Mouse (Mus musculus) E14TG2a.4 (cell line): ENCODE data around the gene Zfp595.
"Not testable (repeated sequence)": the region's sequence is repeated elsewhere in the genome, so short reads cannot be mapped to it uniquely, and the experiment has no call there.

Experiments used
- H3K27me3 ChIP-seq: 2 replicates; pipeline ENCODE4 v1.6.1; 2014; ENCODE audit warnings: low read length, control low read depth; ENCODE audit not compliant: insufficient read depth
- H3K36me3 ChIP-seq: 2 replicates; pipeline ENCODE4 v1.6.1; 2014; ENCODE audit warnings: low read length, control low read depth; ENCODE audit not compliant: insufficient read depth
- H3K4me1 ChIP-seq: replicated peaks from 2 replicates; pipeline ENCODE4 v1.6.1; 2014; ENCODE audit warnings: low read depth, low read length, control low read depth
- H3K4me3 ChIP-seq: replicated peaks from 2 replicates; pipeline ENCODE4 v1.5.1; 2014; ENCODE audit warnings: mild to moderate bottlenecking, low read length
- H3K9me3 ChIP-seq: 2 replicates; pipeline ENCODE4 v1.6.1; 2014; ENCODE audit warnings: low read length, control low read depth
- CTCF ChIP-seq: conservative IDR thresholded peaks from 2 replicates; pipeline ENCODE4 v1.5.1; 2014; ENCODE audit warnings: low read length
- NANOG ChIP-seq: IDR thresholded peaks from 2 replicates; pipeline ENCODE4 v1.6.1; 2014; ENCODE audit warnings: borderline replicate concordance, low read length, mixed read lengths
- POU5F1 ChIP-seq: IDR thresholded peaks from 2 replicates; pipeline ENCODE4 v1.6.1; 2014; ENCODE audit warnings: low read length, borderline replicate concordance

The Zfp595 gene

DNA sequence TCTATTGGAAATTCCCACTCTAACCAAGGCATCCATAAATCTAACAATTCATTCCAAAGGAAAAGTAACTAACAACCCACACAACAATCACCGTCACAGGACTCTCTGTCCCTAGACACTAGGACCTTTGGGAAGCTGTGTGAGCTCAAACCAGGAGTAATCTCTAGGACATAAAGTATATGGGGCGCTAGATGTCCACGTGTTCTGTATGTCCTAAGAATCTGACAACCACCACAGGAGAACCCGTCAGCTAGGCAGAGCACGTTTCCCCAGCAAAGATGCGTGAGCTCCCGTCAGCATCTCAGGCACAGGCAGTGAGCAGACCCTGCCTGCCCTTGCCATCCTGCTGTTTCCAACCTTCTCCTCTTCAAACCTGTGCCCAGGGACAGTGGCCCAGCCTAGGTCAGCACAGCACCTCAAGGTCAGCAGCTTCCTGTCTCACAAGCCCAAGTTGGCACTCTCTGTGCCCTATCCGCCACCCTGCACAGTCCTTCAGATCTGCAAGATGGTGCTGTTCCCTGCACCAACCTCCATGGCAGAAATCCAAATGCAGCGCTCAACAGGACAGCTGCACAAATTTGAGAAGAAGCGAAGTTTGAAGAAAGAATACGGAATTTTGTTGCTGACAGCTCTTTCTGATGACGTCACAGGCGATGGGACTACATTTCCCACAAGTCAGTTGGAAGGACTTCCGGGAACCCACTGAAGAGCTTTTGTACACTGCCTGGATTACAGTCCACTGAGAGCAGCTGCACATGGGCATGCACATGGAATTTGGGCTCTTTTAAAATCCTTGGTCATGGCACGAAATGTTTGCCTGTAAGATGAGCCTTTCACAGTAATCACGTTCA is 26.3 kb downstream of the Zfp595 start, which contains the start of gene Zfp457:
TSS of gene Zfp457 (minus strand) at position 664 of the 851 bp plus-strand sequence.
- H3K9me3 ChIP-seq = no peaks in the 10 kb centered on the region
- no peaks in the 10 kb centered on the region for H3K36me3 ChIP-seq
- no peaks in the 10 kb centered on the region for H3K27me3 ChIP-seq
- no peak for TF ChIP-seq CTCF
- peak within 1 kb of the TSS; percentile 91 for H3K4me3 ChIP-seq
- H3K4me1 ChIP-seq = peaks cover 14% of the 10 kb centered on the region

DNA sequence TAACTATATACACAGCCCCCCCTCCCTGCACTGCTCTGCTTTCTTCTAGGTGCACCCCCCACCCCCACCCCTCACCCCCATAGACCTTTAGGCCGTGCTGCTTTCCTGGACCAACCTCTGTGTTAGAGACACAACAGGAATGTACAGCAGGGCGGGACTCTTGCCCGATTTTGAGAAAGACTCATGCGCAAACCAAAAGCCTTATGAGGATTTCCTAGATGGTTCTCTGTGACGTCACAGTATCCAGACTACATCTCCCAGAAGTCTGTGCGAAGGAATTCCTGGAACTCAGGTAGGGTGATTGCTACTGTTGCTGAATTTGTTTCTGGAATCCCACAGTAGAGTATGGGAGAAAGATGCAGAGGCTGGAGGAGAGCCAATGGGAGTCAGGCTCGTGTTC is 54.1 kb downstream of the Zfp595 start, which contains the start of gene Zfp458:
TSS of gene Zfp458 (minus strand) at position 153 of the 400 bp plus-strand sequence.
- Histone ChIP-seq H3K9me3 (no peaks in the 10 kb centered on the region), H3K4me1 (peaks cover 12% of the 10 kb centered on the region), H3K36me3 (no peaks in the 10 kb centered on the region), H3K4me3 (peak within 1 kb of the TSS; percentile 48), H3K27me3 (no peaks in the 10 kb centered on the region)
- TF ChIP-seq CTCF (no peak), NANOG (no peak), POU5F1 (no peak)

DNA sequence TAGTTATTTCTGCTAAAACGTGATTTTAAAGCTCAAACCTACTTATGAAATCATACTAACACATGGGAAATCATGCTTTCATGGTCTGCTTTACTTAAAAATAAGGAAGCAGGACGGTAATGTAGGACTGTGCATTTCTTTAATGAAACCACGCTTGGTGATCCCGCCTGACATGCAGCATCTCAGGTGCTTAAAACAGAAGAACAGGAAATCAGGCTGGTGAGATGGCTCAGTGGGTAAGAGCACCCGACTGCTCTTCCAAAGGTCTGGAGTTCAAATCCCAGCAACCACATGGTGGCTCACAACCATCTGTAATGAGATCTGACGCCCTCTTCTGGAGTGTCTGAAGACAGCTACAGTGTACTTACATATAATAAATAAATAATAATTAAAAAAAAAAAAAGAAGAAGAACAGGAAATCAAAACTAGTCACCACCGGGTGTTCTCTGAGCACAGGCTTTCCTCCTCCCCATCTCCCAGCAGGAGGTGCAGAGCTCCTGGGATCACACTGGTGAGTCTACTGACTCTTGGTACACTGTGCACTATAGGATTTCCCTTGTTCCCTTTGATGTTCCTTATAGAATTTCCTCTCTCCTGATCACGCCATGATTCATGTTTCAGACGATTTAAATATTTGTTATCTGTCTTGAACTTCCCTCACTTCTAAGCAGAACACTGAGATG is 62.8 kb downstream of the Zfp595 start:
- not testable (repeated sequence) for H3K4me1 ChIP-seq, H3K36me3 ChIP-seq, H3K27me3 ChIP-seq, H3K9me3 ChIP-seq
- H3K4me3 ChIP-seq = peak overlapping the region; percentile 83

DNA sequence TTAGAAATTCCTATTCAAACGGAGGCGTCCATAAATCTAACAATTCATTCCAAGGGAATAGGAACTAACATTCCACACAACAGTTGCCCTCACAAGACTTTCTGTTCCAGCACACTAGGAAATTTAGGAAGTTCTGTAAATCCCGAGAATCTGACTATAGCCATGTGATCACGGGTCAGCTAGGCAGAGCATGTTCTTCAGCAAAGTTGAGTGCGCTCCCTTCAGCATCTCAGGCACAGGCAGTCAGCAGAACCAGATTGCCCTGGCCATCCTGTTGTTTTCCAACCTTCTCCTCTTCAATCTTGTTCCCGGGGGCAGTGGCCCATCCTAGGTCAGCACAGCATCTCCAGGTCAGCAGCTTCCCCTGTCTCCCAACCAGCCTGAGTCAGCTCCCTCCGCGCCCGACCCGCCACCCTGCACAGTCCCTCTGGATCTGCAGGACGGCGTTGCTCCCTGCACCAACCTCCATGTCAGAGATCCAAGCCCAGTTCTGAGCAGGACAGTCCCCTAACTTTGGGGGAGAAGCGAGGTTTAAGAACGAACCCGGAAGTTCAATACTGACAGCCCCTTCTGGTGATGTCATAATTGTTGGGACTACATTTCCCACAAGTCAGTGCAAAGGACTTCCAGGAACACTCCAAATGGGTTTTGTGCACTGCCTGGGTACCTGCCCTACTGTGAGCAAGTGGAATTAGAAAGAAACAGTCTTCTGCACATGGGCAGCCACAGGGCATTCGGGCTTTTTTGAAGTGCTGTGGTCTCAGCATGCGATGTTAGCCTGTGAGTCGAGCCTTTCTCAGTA is 63.6 kb downstream of the Zfp595 start:
- no peaks in the 10 kb centered on the region for H3K27me3 ChIP-seq
- peaks cover 3% of the 10 kb centered on the region; the same call in 1 of the 2 replicates for H3K4me1 ChIP-seq
- no peak for TF ChIP-seq CTCF
- no peak for TF ChIP-seq POU5F1
- no peak for TF ChIP-seq NANOG

More for the DNA sequence above, 63.6 kb downstream of the Zfp595 start:
- H3K36me3 ChIP-seq = no peaks in the 10 kb centered on the region
- peak overlapping the region; percentile 83 for H3K4me3 ChIP-seq
- H3K9me3 ChIP-seq = no peaks in the 10 kb centered on the region
